Mouse (Mus musculus) embryo, embryonic 10.5 days (tissue): Measurements from ENCODE around the gene Tbc1d2.
"Not testable (repeated sequence)": the region's sequence is repeated elsewhere in the genome, so short reads cannot be mapped to it uniquely, and the experiment has no call there.

Experiments
- DNase-seq: peaks from one replicate; pipeline ENCODE4 v3.0.0-alpha.2; 2015; ENCODE audit warnings: low spot score

Tbc1d2 gene

GRCm38 (mm10) chr4:46641283-46641682 is 8.7 kb downstream of the Tbc1d2 start:
- no peak for DNase-seq

- DNase-seq, result no peak
These were observed 10.1 kb downstream of the Tbc1d2 start for GRCm38 (mm10) chr4:46639866-46640265.

GRCm38 (mm10) chr4:46637250-46637649 is 12.8 kb downstream of the Tbc1d2 start:
- not testable (repeated sequence) for DNase-seq

- DNase-seq, result no peak
These were observed 14.1 kb downstream of the Tbc1d2 start for GRCm38 (mm10) chr4:46635702-46636430.

- DNase-seq, result no peak
These were observed 15.1 kb downstream of the Tbc1d2 start for GRCm38 (mm10) chr4:46634881-46635280.

GRCm38 (mm10) chr4:46633565-46633964 is 16.4 kb downstream of the Tbc1d2 start:
- not testable (repeated sequence) for DNase-seq

GRCm38 (mm10) chr4:46632465-46632864 is 17.5 kb downstream of the Tbc1d2 start:
- DNase-seq, result no peak

- DNase-seq, result no peak
These were observed 19.6 kb downstream of the Tbc1d2 start for GRCm38 (mm10) chr4:46630390-46630789.

GRCm38 (mm10) chr4:46628873-46629272 is 21.1 kb downstream of the Tbc1d2 start:
- DNase-seq, result no peak

GRCm38 (mm10) chr4:46628081-46628480 is 21.9 kb downstream of the Tbc1d2 start:
- no peak for DNase-seq

GRCm38 (mm10) chr4:46625101-46625500 is 24.9 kb downstream of the Tbc1d2 start:
- DNase-seq, result no peak

GRCm38 (mm10) chr4:46623007-46623406 is 27.0 kb downstream of the Tbc1d2 start:
- no peak for DNase-seq

- DNase-seq, result no peak
These were observed 29.1 kb downstream of the Tbc1d2 start for GRCm38 (mm10) chr4:46620946-46621345.

- peak; percentile 68 for DNase-seq
These were observed 29.7 kb downstream of the Tbc1d2 start for GRCm38 (mm10) chr4:46620330-46620729.

GRCm38 (mm10) chr4:46618196-46618817 is 31.7 kb downstream of the Tbc1d2 start:
- no peak for DNase-seq

GRCm38 (mm10) chr4:46617408-46617807 is 32.6 kb downstream of the Tbc1d2 start:
- peak; percentile 30 for DNase-seq

- DNase-seq, result no peak
These were observed 35.4 kb downstream of the Tbc1d2 start for GRCm38 (mm10) chr4:46614641-46615040.

- no peak for DNase-seq
These were observed 36.4 kb downstream of the Tbc1d2 start for GRCm38 (mm10) chr4:46613618-46614017.

GRCm38 (mm10) chr4:46611181-46611580 is 38.8 kb downstream of the Tbc1d2 start:
- DNase-seq, result peak; percentile 95

GRCm38 (mm10) chr4:46607601-46608000 is 42.4 kb downstream of the Tbc1d2 start:
- DNase-seq, result no peak

GRCm38 (mm10) chr4:46605451-46605850 is 44.6 kb downstream of the Tbc1d2 start:
- DNase-seq, result no peak

- no peak for DNase-seq
These were observed 47.3 kb downstream of the Tbc1d2 start for GRCm38 (mm10) chr4:46602704-46603103.

- peak; percentile 87 for DNase-seq
These were observed 48.1 kb downstream of the Tbc1d2 start, which contains the start of gene Coro2a for GRCm38 (mm10) chr4:46601844-46602423. Coro2a (minus strand) TSS chr4:46602202.
